Mouse (Mus musculus): ENCODE measurements around the gene Get4. TPM values are rescaled to one million over a fixed set of nuclear protein-coding genes. Genes with fewer than 3 reads are reported as not detected.

Gene Get4
- polyA plus RNA-seq, 1 experiment from 2014 or later: 187 TPM

GRCm38 (mm10) chr5:139220006-139220515 is 32.1 kb upstream of the Get4 start:
- DNase-seq (ENCODE audit: low spot score): no peak
- no peaks in the 10 kb centered on the region for H3K4me1 ChIP-seq
- WGBS: 90% methylated on average over 4 of the region's 4 CpGs
- H3K36me3 ChIP-seq: peaks cover 81% of the 10 kb centered on the region
- no peak overlapping the region for H3K4me3 ChIP-seq
- H3K27me3 ChIP-seq (ENCODE audit: low read depth, poor library complexity, severe bottlenecking): no peaks in the 10 kb centered on the region
- no peaks in the 10 kb centered on the region for H3K9me3 ChIP-seq (replicated peaks)
- H3K27ac ChIP-seq (replicated peaks): no peak overlapping the region

GRCm38 (mm10) chr5:139220610-139221009 is 31.5 kb upstream of the Get4 start:
- no peak overlapping the region for H3K4me3 ChIP-seq
- H3K27me3 ChIP-seq (ENCODE audit: low read depth, poor library complexity, severe bottlenecking): no peaks in the 10 kb centered on the region
- DNase-seq (ENCODE audit: low spot score): no peak
- peaks cover 81% of the 10 kb centered on the region for H3K36me3 ChIP-seq
- H3K4me1 ChIP-seq: no peaks in the 10 kb centered on the region
- H3K9me3 ChIP-seq (replicated peaks): no peaks in the 10 kb centered on the region
- no peak overlapping the region for H3K27ac ChIP-seq (replicated peaks)
- 88% methylated on average over 4 of the region's 4 CpGs for WGBS

GRCm38 (mm10) chr5:139223331-139223730 is 28.8 kb upstream of the Get4 start:
- no peaks in the 10 kb centered on the region for H3K9me3 ChIP-seq (replicated peaks)
- H3K36me3 ChIP-seq: peaks cover 88% of the 10 kb centered on the region
- WGBS: 96% methylated on average over 10 of the region's 10 CpGs
- H3K27ac ChIP-seq (replicated peaks): no peak overlapping the region
- no peaks in the 10 kb centered on the region for H3K27me3 ChIP-seq (ENCODE audit: low read depth, poor library complexity, severe bottlenecking)
- no peak overlapping the region for H3K4me3 ChIP-seq
- DNase-seq (ENCODE audit: low spot score): no peak
- no peaks in the 10 kb centered on the region for H3K4me1 ChIP-seq

GRCm38 (mm10) chr5:139227236-139227635 is 24.9 kb upstream of the Get4 start:
- no peak for DNase-seq (ENCODE audit: low spot score)
- H3K36me3 ChIP-seq: peaks cover 99% of the 10 kb centered on the region
- no peaks in the 10 kb centered on the region for H3K4me1 ChIP-seq
- WGBS: 98% methylated on average over 4 of the region's 4 CpGs
- no peaks in the 10 kb centered on the region for H3K9me3 ChIP-seq (replicated peaks)
- no peak overlapping the region for H3K27ac ChIP-seq (replicated peaks)
- no peak overlapping the region for H3K4me3 ChIP-seq
- H3K27me3 ChIP-seq (ENCODE audit: low read depth, poor library complexity, severe bottlenecking): no peaks in the 10 kb centered on the region

- H3K36me3 ChIP-seq: peaks cover 99% of the 10 kb centered on the region
- no peaks in the 10 kb centered on the region for H3K9me3 ChIP-seq (replicated peaks)
- no peak overlapping the region for H3K4me3 ChIP-seq
- no peak overlapping the region for H3K27ac ChIP-seq (replicated peaks)
- 93% methylated on average over 2 of the region's 2 CpGs for WGBS
- H3K4me1 ChIP-seq: no peaks in the 10 kb centered on the region
- DNase-seq (ENCODE audit: low spot score): no peak
- no peaks in the 10 kb centered on the region for H3K27me3 ChIP-seq (ENCODE audit: low read depth, poor library complexity, severe bottlenecking)
Observed at GRCm38 (mm10) chr5:139227645-139228044, 24.5 kb upstream of the Get4 start.

GRCm38 (mm10) chr5:139228318-139228717 is 23.8 kb upstream of the Get4 start:
- Histone ChIP-seq H3K27ac (replicated peaks) (no peak overlapping the region), H3K4me1 (no peaks in the 10 kb centered on the region), H3K27me3 (ENCODE audit: low read depth, poor library complexity, severe bottlenecking) (no peaks in the 10 kb centered on the region), H3K36me3 (peaks cover 99% of the 10 kb centered on the region), H3K4me3 (no peak overlapping the region), H3K9me3 (replicated peaks) (no peaks in the 10 kb centered on the region)
- WGBS: 93% methylated on average over 3 of the region's 3 CpGs
- no peak for DNase-seq (ENCODE audit: low spot score)

GRCm38 (mm10) chr5:139229716-139230115 is 22.4 kb upstream of the Get4 start:
- no peaks in the 10 kb centered on the region for H3K9me3 ChIP-seq (replicated peaks)
- H3K27ac ChIP-seq (replicated peaks): no peak overlapping the region
- no peak overlapping the region for H3K4me3 ChIP-seq
- no peaks in the 10 kb centered on the region for H3K27me3 ChIP-seq (ENCODE audit: low read depth, poor library complexity, severe bottlenecking)
- WGBS: 96% methylated on average over 3 of the region's 3 CpGs
- DNase-seq (ENCODE audit: low spot score): no peak
- H3K36me3 ChIP-seq: peaks cover 99% of the 10 kb centered on the region
- H3K4me1 ChIP-seq: no peaks in the 10 kb centered on the region

GRCm38 (mm10) chr5:139232083-139232482 is 20.0 kb upstream of the Get4 start:
- Histone ChIP-seq H3K4me1 (no peaks in the 10 kb centered on the region), H3K4me3 (no peak overlapping the region), H3K9me3 (replicated peaks) (no peaks in the 10 kb centered on the region), H3K27ac (replicated peaks) (no peak overlapping the region), H3K36me3 (peaks cover 100% of the 10 kb centered on the region), H3K27me3 (ENCODE audit: low read depth, poor library complexity, severe bottlenecking) (no peaks in the 10 kb centered on the region)
- 84% methylated on average over 3 of the region's 3 CpGs for WGBS
- no peak for DNase-seq (ENCODE audit: low spot score)

GRCm38 (mm10) chr5:139234423-139234822 is 17.7 kb upstream of the Get4 start:
- H3K27ac ChIP-seq (replicated peaks): no peak overlapping the region
- WGBS: 89% methylated on average over 4 of the region's 4 CpGs
- H3K36me3 ChIP-seq: peaks cover 100% of the 10 kb centered on the region
- no peaks in the 10 kb centered on the region for H3K4me1 ChIP-seq
- H3K27me3 ChIP-seq (ENCODE audit: low read depth, poor library complexity, severe bottlenecking): no peaks in the 10 kb centered on the region
- DNase-seq (ENCODE audit: low spot score): no peak
- no peak overlapping the region for H3K4me3 ChIP-seq
- H3K9me3 ChIP-seq (replicated peaks): no peaks in the 10 kb centered on the region

GRCm38 (mm10) chr5:139237436-139237835 is 14.7 kb upstream of the Get4 start:
- Histone ChIP-seq H3K27ac (replicated peaks) (no peak overlapping the region), H3K27me3 (ENCODE audit: low read depth, poor library complexity, severe bottlenecking) (no peaks in the 10 kb centered on the region), H3K4me3 (no peak overlapping the region), H3K36me3 (peaks cover 100% of the 10 kb centered on the region), H3K9me3 (replicated peaks) (no peaks in the 10 kb centered on the region), H3K4me1 (no peaks in the 10 kb centered on the region)
- DNase-seq (ENCODE audit: low spot score): no peak
- WGBS: 90% methylated on average over 4 of the region's 4 CpGs

- H3K36me3 ChIP-seq: peaks cover 100% of the 10 kb centered on the region
Observed at GRCm38 (mm10) chr5:139241022-139241761, 10.9 kb upstream of the Get4 start.

GRCm38 (mm10) chr5:139243384-139243783 is 8.7 kb upstream of the Get4 start:
- Histone ChIP-seq H3K36me3 (peaks cover 100% of the 10 kb centered on the region), H3K4me3 (no peak overlapping the region), H3K27ac (replicated peaks) (no peak overlapping the region), H3K9me3 (replicated peaks) (no peaks in the 10 kb centered on the region), H3K4me1 (no peaks in the 10 kb centered on the region), H3K27me3 (ENCODE audit: low read depth, poor library complexity, severe bottlenecking) (no peaks in the 10 kb centered on the region)
- no peak for DNase-seq (ENCODE audit: low spot score)
- 96% methylated on average over 1 of the region's 1 CpGs for WGBS

More at GRCm38 (mm10) chr5:139241022-139241761, 10.9 kb upstream of the Get4 start:
- Histone ChIP-seq H3K4me3 (no peak overlapping the region), H3K27me3 (ENCODE audit: low read depth, poor library complexity, severe bottlenecking) (no peaks in the 10 kb centered on the region), H3K9me3 (replicated peaks) (no peaks in the 10 kb centered on the region), H3K4me1 (no peaks in the 10 kb centered on the region), H3K27ac (replicated peaks) (no peak overlapping the region)
- WGBS: 93% methylated on average over 15 of the region's 15 CpGs
- no peak for DNase-seq (ENCODE audit: low spot score)

- DNase-seq (ENCODE audit: low spot score): no peak
- WGBS: 84% methylated on average over 3 of the region's 3 CpGs
- Histone ChIP-seq H3K9me3 (replicated peaks) (no peaks in the 10 kb centered on the region), H3K36me3 (peaks cover 77% of the 10 kb centered on the region), H3K27ac (replicated peaks) (no peak overlapping the region), H3K27me3 (ENCODE audit: low read depth, poor library complexity, severe bottlenecking) (no peaks in the 10 kb centered on the region), H3K4me1 (peaks cover 7% of the 10 kb centered on the region), H3K4me3 (no peak overlapping the region)
Observed at GRCm38 (mm10) chr5:139247767-139248166, 4.4 kb upstream of the Get4 start.
